Mouse (Mus musculus) CH12.LX (cell line): ENCODE results near the gene Ankrd60. TPM values are rescaled to one million over a fixed set of nuclear protein-coding genes. Genes with fewer than 3 reads are reported as not detected.

Experiments
- DNase-seq: peaks from one replicate; pipeline ENCODE4 v3.0.0-alpha.2; 2013; ENCODE audit errors: extremely low read depth
- H3K27ac ChIP-seq: 2 replicates; pipeline ENCODE4 v1.5.1; 2012; ENCODE audit warnings: low read depth, mild to moderate bottlenecking, control low read depth, moderate library complexity; ENCODE audit not compliant: insufficient read depth
- H3K27me3 ChIP-seq: replicated peaks from 2 replicates; pipeline ENCODE3; 2012; ENCODE audit warnings: inconsistent platforms
- H3K36me3 ChIP-seq, 2 experiments: replicated peaks in 1 of 2; 2 replicates each; pipeline versions ENCODE3 to v1.6.1; 2012; ENCODE audit warnings: inconsistent platforms in 1 of 2, low read length in 1 of 2, mild to moderate bottlenecking in 1 of 2, mixed read lengths in 1 of 2, moderate library complexity in 1 of 2; ENCODE audit not compliant: control insufficient read depth in 1 of 2, insufficient read depth in 1 of 2
- H3K4me1 ChIP-seq, 2 experiments: 2 replicates each; pipeline ENCODE4 v1.6.1; 2012; ENCODE audit warnings: inconsistent platforms in 1 of 2, moderate library complexity in 1 of 2; ENCODE audit not compliant: insufficient read depth in 2 of 2, control insufficient read depth in 1 of 2
- H3K4me2 ChIP-seq: 2 replicates; pipeline ENCODE4 v1.6.1; 2012; ENCODE audit warnings: low read depth, mild to moderate bottlenecking, control low read depth; ENCODE audit not compliant: poor library complexity, insufficient read depth, severe bottlenecking
- H3K4me3 ChIP-seq, 3 experiments: fragments of 150-350 bp in 1 of 3; sonication (generic) in 1 of 3; replicated peaks in 1 of 3; 2 replicates each; pipeline versions ENCODE3 to v1.5.1; 2011 to 2012; ENCODE audit warnings: low read depth in 2 of 3, low read length in 2 of 3, mild to moderate bottlenecking in 2 of 3, moderate library complexity in 2 of 3, control low read depth in 1 of 3, improper control_type of control experiment in 1 of 3, inconsistent platforms in 1 of 3, mixed read lengths in 1 of 3; ENCODE audit not compliant: poor library complexity in 1 of 3
- H3K79me2 ChIP-seq: replicated peaks from 2 replicates; pipeline ENCODE4 v1.6.1; 2012; ENCODE audit warnings: mild to moderate bottlenecking, moderate library complexity; ENCODE audit not compliant: control insufficient read depth, poor library complexity, insufficient read depth, severe bottlenecking; ENCODE audit errors: extremely low read depth
- H3K9ac ChIP-seq: 2 replicates; pipeline ENCODE4 v1.6.1; 2012; ENCODE audit warnings: low read depth, mild to moderate bottlenecking, control low read depth, moderate library complexity; ENCODE audit not compliant: insufficient read depth
- H3K9me3 ChIP-seq: replicated peaks from 2 replicates; pipeline ENCODE3; 2012; ENCODE audit warnings: low read length, inconsistent platforms, mixed read lengths
- BHLHE40 ChIP-seq: IDR thresholded peaks from 2 replicates; pipeline ENCODE4 v1.6.1; 2011; ENCODE audit warnings: mild to moderate bottlenecking, low read depth, low read length, improper control_type of control experiment
- E2F4 ChIP-seq: IDR thresholded peaks from 2 replicates; pipeline ENCODE4 v1.6.1; 2011; ENCODE audit warnings: low read depth, low read length, improper control_type of control experiment; ENCODE audit not compliant: insufficient replicate concordance
- ETS1 ChIP-seq: conservative IDR thresholded peaks from 2 replicates; pipeline ENCODE4 v1.6.1; 2012; ENCODE audit warnings: low read depth, mild to moderate bottlenecking, inconsistent platforms, low read length, improper control_type of control experiment, moderate library complexity
- KAT2A ChIP-seq: IDR thresholded peaks from 2 replicates; pipeline ENCODE4 v1.6.1; 2012; ENCODE audit warnings: low read length, improper control_type of control experiment, inconsistent platforms; ENCODE audit not compliant: insufficient replicate concordance
- MEF2A ChIP-seq: IDR thresholded peaks from 2 replicates; pipeline ENCODE4 v1.6.1; 2014; ENCODE audit warnings: low read depth, mild to moderate bottlenecking, inconsistent platforms, low read length, improper control_type of control experiment, borderline replicate concordance
- MYC ChIP-seq: IDR thresholded peaks from 2 replicates; pipeline ENCODE4 v1.6.1; 2011; ENCODE audit warnings: low read depth, mild to moderate bottlenecking, improper control_type of control experiment, low read length
- NELFE ChIP-seq: IDR thresholded peaks from 2 replicates; pipeline ENCODE4 v1.6.1; 2011; ENCODE audit warnings: low read depth, low read length, improper control_type of control experiment
- NRF1 ChIP-seq: IDR thresholded peaks from 2 replicates; pipeline ENCODE4 v1.6.1; 2014; ENCODE audit warnings: low read depth, mild to moderate bottlenecking, inconsistent platforms, low read length, improper control_type of control experiment, moderate library complexity
- RAD21 ChIP-seq: IDR thresholded peaks from 2 replicates; pipeline ENCODE4 v1.6.1; 2011; ENCODE audit warnings: low read depth, mild to moderate bottlenecking, low read length, improper control_type of control experiment, moderate library complexity
- SIN3A ChIP-seq: IDR thresholded peaks from 2 replicates; pipeline ENCODE4 v1.6.1; 2012; ENCODE audit warnings: low read length, improper control_type of control experiment, inconsistent platforms
- SMC3 ChIP-seq: IDR thresholded peaks from 2 replicates; pipeline ENCODE4 v1.6.1; 2011; ENCODE audit warnings: low read depth, low read length, improper control_type of control experiment
- TBP ChIP-seq: conservative IDR thresholded peaks from 2 replicates; pipeline ENCODE4 v1.6.1; 2011; ENCODE audit warnings: low read depth, low read length, improper control_type of control experiment
- TCF12 ChIP-seq: IDR thresholded peaks from 2 replicates; pipeline ENCODE4 v1.6.1; 2014; ENCODE audit warnings: low read depth, mild to moderate bottlenecking, inconsistent platforms, low read length, improper control_type of control experiment
- USF1 ChIP-seq: IDR thresholded peaks from 2 replicates; pipeline ENCODE4 v1.6.1; 2014; ENCODE audit warnings: low read depth, mild to moderate bottlenecking, inconsistent platforms, low read length, improper control_type of control experiment
- ZC3H11A ChIP-seq: IDR thresholded peaks from 2 replicates; pipeline ENCODE4 v1.6.1; 2012; ENCODE audit warnings: low read depth, mild to moderate bottlenecking, inconsistent platforms, low read length, improper control_type of control experiment
- ZKSCAN1 ChIP-seq: IDR thresholded peaks from 2 replicates; pipeline ENCODE4 v1.6.1; 2012; ENCODE audit warnings: low read depth, inconsistent platforms, low read length, improper control_type of control experiment, borderline replicate concordance
- ZMIZ1 ChIP-seq: IDR thresholded peaks from 2 replicates; pipeline ENCODE4 v1.6.1; 2012; ENCODE audit warnings: low read depth, mild to moderate bottlenecking, inconsistent platforms, low read length, improper control_type of control experiment
- ZNF384 ChIP-seq: IDR thresholded peaks from 2 replicates; pipeline ENCODE4 v1.6.1; 2012; ENCODE audit warnings: low read depth, low read length, improper control_type of control experiment, inconsistent platforms
- dilution Hi-C: fragments of 300-500 bp; cut with MboI; formaldehyde crosslinking; loops from 2 replicates; pipeline ENCODE4 v1.14.3; 2020; ENCODE audit warnings: low sequenced_read_pairs; ENCODE audit not compliant: extremely low pct_unique_long_range_greater_than_20kb, extremely low pct_ligation_motif_present
- in situ Hi-C: fragments of 300-500 bp; cut with MboI; formaldehyde crosslinking; loops from 3 replicates; pipeline ENCODE4 v1.14.3; 2019; ENCODE audit warnings: low sequenced_read_pairs, low pct_ligation_motif_present, low pct_unique_long_range_greater_than_20kb, mixed read lengths
- polyA plus RNA-seq: library from polyadenylated mRNA; unstranded; fragments of >175 nt; gene quantifications from 2 replicates; pipeline ENCODE4 v1.2.1, GENCODE M21; 2012; ENCODE audit warnings: low read depth; ENCODE audit not compliant: insufficient read length
- total RNA-seq, 2 experiments: library from RNA; depleted of rRNA; stranded (reverse); fragments of 300-350 nt in 1 of 2; fragments of >200 nt in 1 of 2; gene quantifications; 2 replicates each; pipeline ENCODE4 v1.2.3; 2012 to 2014

Gene Ankrd60
- total and polyA plus RNA-seq, 3 experiments, result not detected

DNA sequence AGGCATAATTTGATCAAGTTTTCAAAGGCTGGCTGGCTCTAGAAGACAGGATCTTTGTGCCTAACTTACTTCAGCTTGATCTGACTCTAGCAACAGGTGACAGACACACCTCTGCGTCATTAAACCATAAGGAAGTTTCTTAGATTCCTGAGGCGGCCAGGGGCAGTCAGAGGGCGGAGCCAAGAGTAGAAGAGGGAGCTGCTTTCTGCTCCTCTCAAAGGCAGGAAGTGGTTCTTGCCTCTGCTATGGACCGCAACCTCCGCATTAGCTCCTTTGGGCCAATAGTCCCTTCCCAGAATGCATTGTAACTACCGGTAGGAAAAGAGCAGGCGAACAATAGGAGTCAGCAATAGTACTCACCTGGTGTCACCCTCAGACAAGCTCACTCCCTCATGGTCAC, 43.6 kb downstream of the Ankrd60 start:
- TF ChIP-seq BHLHE40 (no peak), ZKSCAN1 (no peak), MEF2A (no peak), ETS1 (no peak), USF1 (no peak), MYC (no peak), ZC3H11A (no peak), TBP (no peak), KAT2A (no peak), NELFE (no peak), ZMIZ1 (no peak), RAD21 (no peak), ZNF384 (no peak), TCF12 (no peak), E2F4 (no peak), SMC3 (no peak), SIN3A (no peak)
- TF ChIP-seq, all 38 proteins: peak for 0
- dilution Hi-C loops, result no loop called here
- no peak for DNase-seq

DNA sequence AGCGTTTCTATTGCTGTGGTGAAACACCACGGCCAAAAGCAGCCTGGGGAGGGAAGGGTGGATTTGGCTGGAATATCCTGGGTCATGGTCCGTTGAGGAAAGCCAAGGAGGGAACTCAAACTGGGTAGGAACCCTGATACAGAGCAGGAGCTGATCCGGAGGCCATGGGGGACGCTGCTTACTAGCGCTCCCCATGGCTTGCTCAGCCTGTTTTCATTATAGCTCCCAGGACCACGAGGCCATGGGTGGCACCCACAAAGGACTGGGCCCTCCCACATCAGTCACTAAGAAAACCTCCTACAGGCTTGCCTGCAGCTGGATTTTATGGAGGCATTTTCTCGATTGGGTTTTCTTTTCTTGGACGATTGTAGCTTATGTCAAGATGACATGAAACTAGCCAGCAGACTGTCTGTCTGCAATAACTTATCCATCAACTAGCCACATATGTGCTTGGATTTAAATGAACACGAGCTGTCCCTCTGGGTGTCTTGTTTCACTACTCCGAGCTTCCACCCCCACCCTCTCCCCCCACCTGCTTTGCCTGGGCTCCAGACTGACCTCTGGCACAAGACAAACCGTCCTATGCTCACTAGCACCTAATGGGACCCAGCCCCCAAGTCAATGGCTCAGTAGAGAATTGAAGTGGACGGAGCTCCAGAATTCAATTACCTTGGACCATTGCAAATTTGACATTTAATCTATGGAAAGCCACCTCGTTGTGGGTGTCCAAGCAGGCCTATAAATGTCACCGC, 45.3 kb downstream of the Ankrd60 start:
- H3K27me3 ChIP-seq, result peaks cover 44% of the 10 kb centered on the region
- dilution Hi-C loops, result no loop called here

More for the DNA sequence above, 43.6 kb downstream of the Ankrd60 start:
- Histone ChIP-seq H3K4me3 (no peak overlapping the region), H3K4me2 (no peak overlapping the region), H3K27ac (no peak overlapping the region), H3K27me3 (peaks cover 51% of the 10 kb centered on the region), H3K4me1 (peaks cover 0 to 2% of the 10 kb centered on the region in 2 experiments; a peak in 1 of 4 replicates), H3K9me3 (no peaks in the 10 kb centered on the region), H3K36me3 (no peaks in the 10 kb centered on the region), H3K79me2 (no peaks in the 10 kb centered on the region), H3K9ac (no peak overlapping the region)
- in situ Hi-C loops, result no loop called here

More for the DNA sequence above, 45.3 kb downstream of the Ankrd60 start:
- H3K9ac ChIP-seq, result no peak overlapping the region
- DNase-seq, result no peak
- no peak overlapping the region for H3K27ac ChIP-seq
- no peaks in the 10 kb centered on the region for H3K36me3 ChIP-seq
- TF ChIP-seq ZNF384 (no peak), SMC3 (no peak), NRF1 (no peak), MEF2A (no peak), MYC (no peak), TCF12 (no peak)
- no peak overlapping the region for H3K4me2 ChIP-seq
- H3K9me3 ChIP-seq, result no peaks in the 10 kb centered on the region
- in situ Hi-C loops, result no loop called here
- peaks cover 3 to 6% of the 10 kb centered on the region in 2 experiments; a peak in 2 of 4 replicates for H3K4me1 ChIP-seq
- H3K79me2 ChIP-seq, result no peaks in the 10 kb centered on the region
- H3K4me3 ChIP-seq, result no peak overlapping the region
